Mouse (Mus musculus): ENCODE data around the gene Btbd9. TPM values are rescaled to one million over a fixed set of nuclear protein-coding genes. Genes with fewer than 3 reads are reported as not detected.

The Btbd9 gene
- polyA plus RNA-seq, 1 experiment from 2014 or later: 98.0 TPM

DNA sequence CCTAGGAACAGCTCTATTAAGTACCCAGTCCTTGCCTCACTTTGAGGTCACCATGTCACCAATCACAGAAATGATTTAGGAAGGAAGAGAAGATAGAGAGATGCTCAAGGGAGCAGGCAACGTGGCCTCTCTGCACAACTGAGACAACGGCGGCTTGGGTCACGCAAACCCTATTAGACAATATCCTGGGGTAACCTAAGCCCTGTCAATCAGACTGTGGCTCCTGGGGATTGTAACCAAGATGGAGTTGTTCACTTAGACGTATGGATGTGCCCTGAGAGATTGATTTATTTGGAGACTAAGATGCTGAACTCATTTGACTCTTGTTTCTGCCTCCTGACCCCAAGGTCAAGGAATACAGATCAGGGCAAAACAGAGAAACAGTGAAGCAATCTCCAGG, 18.1 kb upstream of the Btbd9 start:
- no peak for ATAC-seq (ENCODE audit: low FRiP score, low read depth)
- Histone ChIP-seq H3K27ac (replicated peaks) (peak overlapping the region; percentile 60), H3K36me3 (peaks cover 47% of the 10 kb centered on the region), H3K4me3 (no peak overlapping the region), H3K4me2 (replicated peaks) (no peak overlapping the region), H3K9ac (replicated peaks) (no peak overlapping the region), H3K27me3 (no peaks in the 10 kb centered on the region), H3K4me1 (peaks cover 13% of the 10 kb centered on the region), H3K9me3 (no peaks in the 10 kb centered on the region; the same call in 1 of the 2 replicates)
- WGBS: 48% methylated on average over 5 of the region's 5 CpGs

DNA sequence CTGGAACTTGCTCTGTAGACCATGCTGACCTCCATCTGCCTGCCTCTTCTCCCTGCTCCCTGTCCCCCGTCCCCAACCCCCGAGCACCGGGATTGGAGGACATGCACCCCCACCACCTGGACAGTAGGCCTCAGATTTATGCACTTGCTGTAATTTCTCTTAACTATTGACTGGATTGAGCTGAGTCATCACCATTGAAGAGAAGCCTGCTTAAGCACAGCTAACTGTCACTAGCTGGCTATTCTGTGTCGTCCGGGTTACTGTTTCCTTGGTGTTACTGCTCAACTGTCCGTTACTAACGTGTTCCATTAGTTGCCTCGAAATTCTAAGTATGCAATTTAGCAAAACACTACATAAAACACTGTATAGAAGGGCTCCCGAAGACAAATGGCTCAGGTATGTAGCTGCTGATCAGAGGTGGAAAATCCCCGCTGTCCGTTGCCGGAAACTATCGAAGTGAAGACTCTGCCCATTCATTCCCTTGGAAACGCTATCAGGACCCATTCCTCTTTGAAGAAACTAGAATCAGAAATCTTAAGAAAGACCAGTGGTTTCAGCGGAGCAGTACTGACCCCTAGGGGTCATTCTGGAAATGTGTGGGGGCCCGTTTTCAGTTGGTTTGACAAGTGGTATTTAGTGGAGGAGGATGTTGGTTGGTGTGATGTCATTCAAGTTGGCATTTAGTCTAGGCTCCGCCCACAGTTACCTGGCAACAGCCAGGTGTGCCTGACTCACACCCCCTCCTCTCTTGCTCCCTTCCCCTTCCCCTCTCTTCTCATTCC, 14.3 kb upstream of the Btbd9 start:
- Histone ChIP-seq H3K4me2 (replicated peaks) (no peak overlapping the region), H3K27me3 (no peaks in the 10 kb centered on the region), H3K9me3 (no peaks in the 10 kb centered on the region), H3K36me3 (peaks cover 16% of the 10 kb centered on the region), H3K4me1 (peaks cover 13% of the 10 kb centered on the region), H3K9ac (replicated peaks) (no peak overlapping the region), H3K27ac (replicated peaks) (0 out of 2 replicates have a peak overlapping the region, but pooled peaks have one; percentile 30), H3K4me3 (no peak overlapping the region)
- 40% methylated on average over 17 of the region's 17 CpGs for WGBS
- ATAC-seq (ENCODE audit: low FRiP score, low read depth): no peak

DNA sequence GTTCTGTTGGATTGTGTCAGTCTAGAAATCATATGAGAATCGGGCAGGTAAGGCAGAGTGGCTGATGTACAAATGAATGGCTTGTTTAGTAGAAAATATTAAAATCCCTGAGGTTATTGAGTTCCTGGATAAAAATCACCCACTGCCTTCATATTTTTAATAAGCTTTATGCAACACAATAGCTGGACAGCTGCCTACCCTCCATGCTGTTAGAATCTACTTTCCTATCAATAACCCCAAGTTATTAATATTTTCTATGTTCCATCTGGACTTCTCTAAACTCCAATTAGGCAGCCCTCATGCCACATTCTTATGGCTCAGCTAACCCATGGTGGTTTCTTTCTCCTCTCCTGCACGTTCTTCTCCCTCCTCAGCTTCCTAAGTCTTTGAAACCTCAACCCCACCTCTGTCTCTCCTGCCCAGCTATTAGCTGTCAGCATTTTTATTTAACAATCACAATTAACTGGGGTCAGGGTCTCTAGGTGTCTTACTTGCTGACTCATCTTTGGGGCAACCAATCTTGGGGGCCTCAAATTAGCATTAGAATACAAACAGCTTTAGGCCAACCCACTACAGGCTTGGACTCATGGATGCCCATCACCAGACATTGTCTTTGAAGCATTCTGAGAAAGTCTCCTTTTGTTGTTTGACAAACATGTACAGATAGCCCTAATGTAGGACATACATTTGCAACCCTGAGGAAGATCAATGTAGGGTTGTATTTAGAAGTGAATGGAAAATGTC, 7.1 kb upstream of the Btbd9 start:
- no peaks in the 10 kb centered on the region for H3K9me3 ChIP-seq
- 86% methylated on average over 2 of the region's 2 CpGs for WGBS
- H3K4me2 ChIP-seq (replicated peaks): no peak overlapping the region
- H3K4me1 ChIP-seq: no peaks in the 10 kb centered on the region
- no peaks in the 10 kb centered on the region for H3K27me3 ChIP-seq
- H3K36me3 ChIP-seq: no peaks in the 10 kb centered on the region
- ATAC-seq (ENCODE audit: low FRiP score, low read depth): no peak
- H3K9ac ChIP-seq (replicated peaks): no peak overlapping the region
- H3K4me3 ChIP-seq: no peak overlapping the region
- no peak overlapping the region for H3K27ac ChIP-seq (replicated peaks)

DNA sequence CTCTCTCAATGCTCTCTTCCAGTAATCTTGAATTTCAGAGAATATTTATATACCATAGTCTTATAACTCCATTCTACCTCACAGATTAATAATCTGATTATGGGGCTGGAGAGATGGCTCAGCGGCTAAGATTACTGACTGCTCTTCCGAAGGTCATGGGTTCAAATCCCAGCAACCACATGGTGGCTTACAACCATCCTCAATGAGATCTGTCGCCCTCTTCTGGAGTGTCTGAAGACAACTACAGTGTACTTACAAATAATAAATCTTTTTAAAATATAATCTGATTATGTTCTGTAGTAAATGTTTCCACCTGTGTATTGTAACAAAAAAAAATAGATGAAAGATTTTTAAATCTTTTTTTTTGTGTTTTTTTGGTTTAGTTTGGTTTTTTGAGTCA, 6.0 kb upstream of the Btbd9 start:
- Histone ChIP-seq H3K27me3 (no peaks in the 10 kb centered on the region), H3K4me1 (peaks cover under 1% of the 10 kb centered on the region), H3K27ac (replicated peaks) (no peak overlapping the region), H3K9me3 (no peaks in the 10 kb centered on the region), H3K9ac (replicated peaks) (no peak overlapping the region), H3K4me2 (replicated peaks) (no peak overlapping the region), H3K36me3 (no peaks in the 10 kb centered on the region), H3K4me3 (no peak overlapping the region)
- WGBS: 86% methylated on average over 3 of the region's 3 CpGs
- no peak for ATAC-seq (ENCODE audit: low FRiP score, low read depth)

DNA sequence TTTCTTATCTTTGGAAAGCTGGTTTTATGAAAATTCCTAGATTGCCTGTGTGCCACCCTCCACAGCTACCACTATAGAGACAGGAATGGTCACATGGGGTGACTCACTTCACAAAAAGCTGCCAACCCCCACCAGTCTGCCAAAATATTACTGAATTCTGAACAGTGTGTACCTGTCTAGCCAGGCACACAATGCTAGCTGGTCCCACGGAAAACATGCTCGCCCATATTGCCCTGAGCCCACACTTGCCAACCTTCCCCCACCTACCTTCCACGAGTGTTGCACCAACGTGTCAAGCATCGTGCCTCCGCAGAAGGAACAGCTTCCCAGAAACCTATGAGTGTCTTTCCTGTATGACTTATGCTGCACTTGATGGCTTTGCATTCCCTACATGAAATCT, 4.9 kb upstream of the Btbd9 start:
- Histone ChIP-seq H3K36me3 (no peaks in the 10 kb centered on the region), H3K9me3 (no peaks in the 10 kb centered on the region), H3K4me2 (replicated peaks) (no peak overlapping the region), H3K27ac (replicated peaks) (no peak overlapping the region), H3K9ac (replicated peaks) (no peak overlapping the region), H3K27me3 (no peaks in the 10 kb centered on the region), H3K4me3 (no peak overlapping the region), H3K4me1 (peaks cover 8% of the 10 kb centered on the region)
- WGBS: 88% methylated on average over 6 of the region's 6 CpGs
- ATAC-seq (ENCODE audit: low FRiP score, low read depth): no peak

DNA sequence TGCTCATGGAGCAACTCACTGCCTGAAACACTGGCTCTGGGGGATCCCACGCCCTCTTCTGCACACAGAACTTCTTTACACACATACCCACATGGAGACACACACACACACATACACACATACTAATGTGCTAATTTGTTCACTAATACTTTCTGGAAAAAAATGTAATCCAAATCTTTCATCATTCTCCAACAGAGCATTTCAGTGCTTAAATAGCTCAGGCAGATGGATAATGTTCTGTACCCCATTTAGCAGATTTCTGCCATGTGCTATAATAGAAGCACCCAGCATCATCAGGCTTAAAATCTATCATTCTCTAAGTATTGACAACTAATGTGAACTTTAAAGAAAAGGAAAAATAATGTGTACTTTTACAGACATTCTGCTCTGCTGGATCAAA, 4.5 kb upstream of the Btbd9 start:
- ATAC-seq (ENCODE audit: low FRiP score, low read depth): no peak

DNA sequence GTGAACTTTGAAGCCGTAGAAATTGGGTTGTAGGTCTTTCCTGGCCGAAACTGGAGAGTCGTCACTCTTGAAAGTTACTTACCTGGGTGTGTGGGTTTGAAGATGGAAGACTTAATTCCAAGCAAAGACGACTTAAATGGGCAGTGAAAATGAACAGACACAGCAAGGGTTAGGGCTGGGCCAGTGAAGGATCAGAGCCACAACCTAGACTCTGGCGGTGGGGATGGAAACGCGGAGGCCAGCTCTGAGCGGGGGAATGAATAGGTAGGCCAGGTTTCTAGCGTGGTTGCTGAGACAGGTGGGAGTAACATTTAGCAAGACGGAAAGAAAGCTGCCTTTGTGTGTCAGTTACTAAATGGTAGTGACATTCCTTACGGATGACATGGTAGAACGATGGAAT, 658 bp upstream of the Btbd9 start:
- Histone ChIP-seq H3K9me3 (no peaks in the 10 kb centered on the region), H3K36me3 (no peaks in the 10 kb centered on the region), H3K4me2 (replicated peaks) (peak overlapping the region; percentile 72), H3K27me3 (no peaks in the 10 kb centered on the region), H3K4me3 (peak overlapping the region; percentile 71), H3K4me1 (peaks cover 17% of the 10 kb centered on the region), H3K9ac (replicated peaks) (peak overlapping the region; percentile 70), H3K27ac (replicated peaks) (peak overlapping the region; percentile 91; the same call in 1 of the 2 replicates)
- 69% methylated on average over 12 of the region's 12 CpGs for WGBS
- no peak for ATAC-seq (ENCODE audit: low FRiP score, low read depth)

More for the DNA sequence above, 4.5 kb upstream of the Btbd9 start:
- no peak overlapping the region for H3K4me3 ChIP-seq
- H3K4me1 ChIP-seq: peaks cover 8% of the 10 kb centered on the region
- H3K9ac ChIP-seq (replicated peaks): no peak overlapping the region
- H3K36me3 ChIP-seq: no peaks in the 10 kb centered on the region
- no peak overlapping the region for H3K27ac ChIP-seq (replicated peaks)
- no peaks in the 10 kb centered on the region for H3K9me3 ChIP-seq
- H3K27me3 ChIP-seq: no peaks in the 10 kb centered on the region
- H3K4me2 ChIP-seq (replicated peaks): no peak overlapping the region
- 70% methylated on average over 1 of the region's 1 CpGs for WGBS

DNA sequence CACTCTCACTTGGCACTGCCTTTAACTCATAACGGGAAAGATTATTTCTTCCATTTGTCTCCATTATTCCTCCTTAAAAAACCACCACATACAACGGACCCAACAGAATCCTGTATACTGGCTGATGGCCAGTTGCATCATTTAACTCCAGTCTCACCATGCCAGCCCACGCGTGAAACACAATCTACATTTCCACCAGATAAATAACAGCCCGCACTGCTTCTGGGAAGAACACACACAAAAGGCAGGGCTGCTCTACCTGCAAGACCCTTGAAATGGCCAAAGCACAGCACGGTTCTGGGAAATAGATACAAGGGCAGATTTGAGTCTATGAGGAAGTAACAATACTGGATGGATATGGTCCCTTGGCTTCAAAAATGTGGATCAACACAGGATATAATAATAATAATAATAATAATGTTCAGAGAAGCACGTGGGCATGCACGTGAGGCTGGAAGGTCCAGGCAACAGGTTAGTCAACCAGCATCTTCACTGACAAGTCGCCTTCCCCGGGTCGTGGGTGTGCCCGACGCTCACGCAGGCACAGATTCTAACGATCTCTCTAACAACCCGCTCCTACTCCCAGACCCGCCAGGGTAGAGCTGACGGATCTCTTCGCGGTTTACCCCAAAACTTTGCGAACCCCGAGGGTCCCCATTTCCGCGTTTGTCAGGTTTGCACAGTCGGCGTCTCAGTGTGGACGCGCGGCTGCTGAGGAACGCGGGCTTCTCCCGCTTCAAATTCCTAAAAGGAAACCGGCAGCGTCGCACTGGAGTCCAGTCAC, 975 bp downstream of the Btbd9 start:
- WGBS: 8% methylated on average over 35 of the region's 35 CpGs
- peak; percentile 10; the same call in 1 of the 2 replicates for ATAC-seq (ENCODE audit: low FRiP score, low read depth)
- H3K4me2 ChIP-seq (replicated peaks): peak overlapping the region; percentile 72

DNA sequence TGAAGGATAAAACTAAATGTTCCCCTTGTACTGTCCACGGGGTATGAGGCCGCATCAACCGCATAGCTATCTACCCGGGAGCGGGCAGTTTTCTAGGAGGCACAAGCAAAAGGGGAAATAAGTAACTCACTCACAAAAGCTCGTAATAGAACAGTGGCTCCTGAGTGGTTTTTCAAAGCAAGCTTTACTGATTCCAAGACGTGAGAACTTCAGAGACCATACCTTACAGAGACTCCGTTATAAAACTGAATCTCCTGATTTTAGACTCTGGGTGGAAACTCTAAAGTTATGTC, 1.6 kb downstream of the Btbd9 start:
- Histone ChIP-seq H3K4me1 (peaks cover 17% of the 10 kb centered on the region), H3K27ac (replicated peaks) (no peak overlapping the region), H3K9ac (replicated peaks) (0 out of 2 replicates have a peak overlapping the region, but pooled peaks have one; percentile 28), H3K9me3 (no peaks in the 10 kb centered on the region), H3K4me3 (peak overlapping the region; percentile 71), H3K27me3 (no peaks in the 10 kb centered on the region), H3K36me3 (no peaks in the 10 kb centered on the region), H3K4me2 (replicated peaks) (peak overlapping the region; percentile 72)
- ATAC-seq (ENCODE audit: low FRiP score, low read depth): no peak
- 77% methylated on average over 8 of the region's 8 CpGs for WGBS

More for the DNA sequence above, 975 bp downstream of the Btbd9 start:
- Histone ChIP-seq H3K9me3 (no peaks in the 10 kb centered on the region), H3K27me3 (no peaks in the 10 kb centered on the region), H3K27ac (replicated peaks) (peak overlapping the region; percentile 91; the same call in 1 of the 2 replicates), H3K4me1 (peaks cover 17% of the 10 kb centered on the region), H3K36me3 (no peaks in the 10 kb centered on the region), H3K4me3 (peak overlapping the region; percentile 71), H3K9ac (replicated peaks) (peak overlapping the region; percentile 70)

DNA sequence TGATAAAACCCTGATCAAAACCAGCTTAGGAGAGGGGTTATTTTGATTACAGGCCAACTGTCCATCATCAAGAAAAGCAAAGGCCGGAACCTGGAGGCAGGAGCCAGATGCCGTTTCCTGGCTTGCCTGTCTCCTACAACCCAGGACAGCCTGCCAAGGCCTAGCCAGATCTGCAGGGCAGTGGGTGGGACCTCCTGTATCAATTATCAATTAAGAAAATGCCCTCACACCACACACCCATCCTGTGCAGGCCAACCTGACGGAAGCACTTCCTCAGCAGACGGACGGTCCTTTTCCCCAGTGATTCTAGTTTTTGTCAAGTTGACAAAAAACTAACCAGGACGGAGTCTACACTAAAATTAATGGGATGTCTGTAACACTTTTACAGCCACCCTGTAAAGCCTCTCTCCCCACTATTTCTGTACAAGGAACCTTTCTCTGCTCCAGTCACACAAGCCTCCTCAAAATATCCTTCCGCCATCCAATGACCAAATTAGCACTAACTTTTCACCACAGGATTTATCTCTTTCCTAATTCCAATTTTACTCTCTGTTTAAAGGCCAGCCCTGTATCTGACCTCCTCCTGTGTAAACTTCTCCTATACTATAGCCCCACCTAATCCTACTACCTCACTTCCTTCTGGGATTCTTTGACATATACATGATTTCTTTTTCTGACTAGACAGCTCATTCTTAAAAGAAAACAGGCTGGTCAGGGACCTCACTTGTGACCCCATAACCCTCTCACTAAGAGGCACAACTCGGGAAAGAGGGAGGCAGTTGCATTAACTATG, 2.1 kb downstream of the Btbd9 start:
- H3K9me3 ChIP-seq: no peaks in the 10 kb centered on the region
- H3K27ac ChIP-seq (replicated peaks): no peak overlapping the region
- no peaks in the 10 kb centered on the region for H3K36me3 ChIP-seq
- peak overlapping the region; percentile 72 for H3K4me2 ChIP-seq (replicated peaks)
- peaks cover 17% of the 10 kb centered on the region for H3K4me1 ChIP-seq
- 0 out of 2 replicates have a peak overlapping the region, but pooled peaks have one; percentile 28 for H3K9ac ChIP-seq (replicated peaks)
- WGBS: 86% methylated on average over 8 of the region's 8 CpGs
- no peak overlapping the region for H3K4me3 ChIP-seq
- ATAC-seq (ENCODE audit: low FRiP score, low read depth): no peak
- H3K27me3 ChIP-seq: no peaks in the 10 kb centered on the region

DNA sequence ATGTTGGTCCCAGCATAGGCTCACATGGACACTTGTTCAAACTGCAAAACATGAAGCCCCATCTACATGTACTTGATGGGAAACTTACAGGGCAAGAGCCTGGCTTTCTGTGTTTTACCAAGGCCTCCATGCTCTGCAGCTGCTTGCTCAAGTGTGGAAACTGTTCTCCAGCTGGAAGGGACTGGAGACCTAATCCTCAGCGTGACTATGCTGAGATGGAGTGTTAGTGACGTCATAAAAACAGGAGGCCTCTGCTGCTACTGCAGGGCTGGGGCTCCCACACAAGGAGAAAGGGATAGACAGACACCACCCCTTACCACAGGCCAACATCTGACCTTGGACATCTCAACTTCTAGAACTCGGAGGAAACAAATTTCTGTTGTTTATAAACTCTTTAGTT, 5.3 kb downstream of the Btbd9 start:
- H3K4me2 ChIP-seq (replicated peaks): no peak overlapping the region
- WGBS: 69% methylated on average over 3 of the region's 3 CpGs
- no peak for ATAC-seq (ENCODE audit: low FRiP score, low read depth)
- H3K9ac ChIP-seq (replicated peaks): no peak overlapping the region
- no peaks in the 10 kb centered on the region for H3K36me3 ChIP-seq
- no peak overlapping the region for H3K27ac ChIP-seq (replicated peaks)
- no peak overlapping the region for H3K4me3 ChIP-seq
- peaks cover 9% of the 10 kb centered on the region for H3K4me1 ChIP-seq
- no peaks in the 10 kb centered on the region for H3K9me3 ChIP-seq
- H3K27me3 ChIP-seq: no peaks in the 10 kb centered on the region

All from midbrain, embryonic 12.5 days (tissue).